Mouse (Mus musculus) gastrocnemius, postnatal 25 days (tissue): ENCODE data around the gene Ebf1. TPM values are rescaled to one million over a fixed set of nuclear protein-coding genes. Genes with fewer than 3 reads are reported as not detected.

Experiments
- DNase-seq: peaks from one replicate; pipeline ENCODE4 v3.0.0; 2022
- total RNA-seq, 2 experiments: library from RNA; stranded (reverse); gene quantifications; 1 replicate in 1 of 2; 2 replicates in 1 of 2; pipeline ENCODE4 v1.2.3; 2021

Ebf1 gene
- total RNA-seq, 2 experiments from 2014 or later: 9.3 to 14.0 TPM

- no peak for DNase-seq
These were observed 224.3 kb downstream of the Ebf1 start for GRCm38 (mm10) chr11:44841127-44842056.

GRCm38 (mm10) chr11:44851874-44852273 is 234.8 kb downstream of the Ebf1 start:
- peak; percentile 13 for DNase-seq

GRCm38 (mm10) chr11:44852921-44853320 is 235.8 kb downstream of the Ebf1 start:
- no peak for DNase-seq

GRCm38 (mm10) chr11:44854496-44854895 is 237.4 kb downstream of the Ebf1 start:
- no peak for DNase-seq

GRCm38 (mm10) chr11:44861108-44861507 is 244.0 kb downstream of the Ebf1 start:
- no peak for DNase-seq

- DNase-seq: no peak
These were observed 246.8 kb downstream of the Ebf1 start for GRCm38 (mm10) chr11:44863910-44864309.

- peak; percentile 66 for DNase-seq
These were observed 249.5 kb downstream of the Ebf1 start for GRCm38 (mm10) chr11:44866476-44867149.

GRCm38 (mm10) chr11:44867433-44867832 is 250.3 kb downstream of the Ebf1 start:
- DNase-seq: no peak

GRCm38 (mm10) chr11:44873876-44874275 is 256.8 kb downstream of the Ebf1 start:
- DNase-seq: no peak

GRCm38 (mm10) chr11:44875171-44875570 is 258.1 kb downstream of the Ebf1 start:
- no peak for DNase-seq

- DNase-seq: no peak
These were observed 264.1 kb downstream of the Ebf1 start for GRCm38 (mm10) chr11:44881056-44881683.

GRCm38 (mm10) chr11:44882476-44882970 is 265.4 kb downstream of the Ebf1 start:
- DNase-seq: no peak

- no peak for DNase-seq
These were observed 267.2 kb downstream of the Ebf1 start for GRCm38 (mm10) chr11:44884337-44884736.

GRCm38 (mm10) chr11:44886897-44887296 is 269.8 kb downstream of the Ebf1 start:
- no peak for DNase-seq

- DNase-seq: no peak
These were observed 270.6 kb downstream of the Ebf1 start for GRCm38 (mm10) chr11:44887691-44888090.

GRCm38 (mm10) chr11:44888390-44888789 is 271.3 kb downstream of the Ebf1 start:
- DNase-seq: no peak

GRCm38 (mm10) chr11:44892814-44893521 is 275.9 kb downstream of the Ebf1 start:
- peak; percentile 12 for DNase-seq

GRCm38 (mm10) chr11:44893986-44894385 is 276.9 kb downstream of the Ebf1 start:
- DNase-seq: no peak

GRCm38 (mm10) chr11:44894798-44895197 is 277.7 kb downstream of the Ebf1 start:
- no peak for DNase-seq

- no peak for DNase-seq
These were observed 278.8 kb downstream of the Ebf1 start for GRCm38 (mm10) chr11:44895893-44896292.

GRCm38 (mm10) chr11:44897140-44897665 is 280.1 kb downstream of the Ebf1 start:
- no peak for DNase-seq

GRCm38 (mm10) chr11:44899554-44899953 is 282.4 kb downstream of the Ebf1 start:
- no peak for DNase-seq
